Mouse (Mus musculus): ENCODE data around the gene Opa1. TPM values are rescaled to one million over a fixed set of nuclear protein-coding genes. Genes with fewer than 3 reads are reported as not detected.

Opa1 gene
- polyA plus RNA-seq (2015; fragmentation: Nextera tagmentation; extraction: Ambion mirVana), result 25.1 and 25.9 TPM in 2 replicates

GRCm38 (mm10) chr16:29579167-29579786 lies at the start of gene Opa1:
Opa1 (plus strand) TSS chr16:29579334.
- Histone ChIP-seq H3K4me3 (replicated peaks) (peak within 1 kb of the TSS; percentile 96), H3K36me3 (no peaks in the 10 kb centered on the region), H3K9me3 (replicated peaks) (no peaks in the 10 kb centered on the region), H3K27ac (replicated peaks) (peak within 1 kb of the TSS; percentile 44; the same call in 1 of the 2 replicates), H3K27me3 (no peaks in the 10 kb centered on the region), H3K4me1 (peaks cover 10% of the 10 kb centered on the region), H3K9ac (peak within 1 kb of the TSS; percentile 95), H3K4me2 (replicated peaks) (peak within 1 kb of the TSS; percentile 89)
- under 1% methylated on average over 39 of the region's 39 CpGs for WGBS
- ATAC-seq (ENCODE audit: insufficient number of reproducible peaks, low FRiP score, low TSS enrichment, low read depth), result peak; percentile 99

GRCm38 (mm10) chr16:29533641-29534040 lies 45.5 kb upstream of the Opa1 start:
- ATAC-seq (ENCODE audit: insufficient number of reproducible peaks, low FRiP score, low TSS enrichment, low read depth), result no peak
- Histone ChIP-seq H3K4me2 (replicated peaks) (no peak overlapping the region), H3K27me3 (no peaks in the 10 kb centered on the region), H3K9ac (no peak overlapping the region), H3K4me3 (replicated peaks) (no peak overlapping the region), H3K36me3 (no peaks in the 10 kb centered on the region), H3K4me1 (no peaks in the 10 kb centered on the region), H3K9me3 (replicated peaks) (no peaks in the 10 kb centered on the region), H3K27ac (replicated peaks) (no peak overlapping the region)
- WGBS, result 76% methylated on average over 6 of the region's 6 CpGs

GRCm38 (mm10) chr16:29535866-29536265 lies 43.3 kb upstream of the Opa1 start:
- 88% methylated on average over 4 of the region's 4 CpGs for WGBS
- no peaks in the 10 kb centered on the region for H3K9me3 ChIP-seq (replicated peaks)
- no peaks in the 10 kb centered on the region for H3K27me3 ChIP-seq
- no peaks in the 10 kb centered on the region for H3K4me1 ChIP-seq
- H3K4me2 ChIP-seq (replicated peaks), result no peak overlapping the region
- no peak overlapping the region for H3K4me3 ChIP-seq (replicated peaks)
- H3K9ac ChIP-seq, result no peak overlapping the region
- no peaks in the 10 kb centered on the region for H3K36me3 ChIP-seq
- no peak overlapping the region for H3K27ac ChIP-seq (replicated peaks)
- ATAC-seq (ENCODE audit: insufficient number of reproducible peaks, low FRiP score, low TSS enrichment, low read depth), result no peak

- ATAC-seq (ENCODE audit: insufficient number of reproducible peaks, low FRiP score, low TSS enrichment, low read depth), result no peak
- no peak overlapping the region for H3K4me3 ChIP-seq (replicated peaks)
- no peaks in the 10 kb centered on the region for H3K27me3 ChIP-seq
- H3K4me1 ChIP-seq, result no peaks in the 10 kb centered on the region
- H3K4me2 ChIP-seq (replicated peaks), result no peak overlapping the region
- WGBS, result 74% methylated on average over 15 of the region's 15 CpGs
- H3K27ac ChIP-seq (replicated peaks), result no peak overlapping the region
- no peaks in the 10 kb centered on the region for H3K9me3 ChIP-seq (replicated peaks)
- H3K36me3 ChIP-seq, result no peaks in the 10 kb centered on the region
- H3K9ac ChIP-seq, result no peak overlapping the region
Observed at GRCm38 (mm10) chr16:29536411-29537204, 42.5 kb upstream of the Opa1 start.

- Histone ChIP-seq H3K9ac (no peak overlapping the region), H3K4me3 (replicated peaks) (no peak overlapping the region), H3K9me3 (replicated peaks) (no peaks in the 10 kb centered on the region), H3K4me2 (replicated peaks) (no peak overlapping the region), H3K27ac (replicated peaks) (no peak overlapping the region), H3K27me3 (no peaks in the 10 kb centered on the region), H3K4me1 (no peaks in the 10 kb centered on the region), H3K36me3 (no peaks in the 10 kb centered on the region)
- ATAC-seq (ENCODE audit: insufficient number of reproducible peaks, low FRiP score, low TSS enrichment, low read depth), result no peak
Observed at GRCm38 (mm10) chr16:29539906-29540305, 39.2 kb upstream of the Opa1 start.

- 68% methylated on average over 11 of the region's 11 CpGs for WGBS
- Histone ChIP-seq H3K9me3 (replicated peaks) (no peaks in the 10 kb centered on the region), H3K9ac (no peak overlapping the region), H3K4me2 (replicated peaks) (no peak overlapping the region), H3K4me1 (no peaks in the 10 kb centered on the region), H3K27ac (replicated peaks) (no peak overlapping the region), H3K27me3 (no peaks in the 10 kb centered on the region), H3K36me3 (no peaks in the 10 kb centered on the region), H3K4me3 (replicated peaks) (no peak overlapping the region)
- ATAC-seq (ENCODE audit: insufficient number of reproducible peaks, low FRiP score, low TSS enrichment, low read depth), result no peak
Observed at GRCm38 (mm10) chr16:29541261-29541683, 37.9 kb upstream of the Opa1 start.

GRCm38 (mm10) chr16:29544829-29545228 lies 34.3 kb upstream of the Opa1 start, which contains the start of gene Atp13a4:
Atp13a4 (minus strand) TSS chr16:29544864.
- Histone ChIP-seq H3K4me2 (replicated peaks) (no peak within 1 kb of the TSS), H3K4me3 (replicated peaks) (no peak within 1 kb of the TSS), H3K9me3 (replicated peaks) (no peaks in the 10 kb centered on the region), H3K9ac (no peak within 1 kb of the TSS), H3K36me3 (no peaks in the 10 kb centered on the region), H3K4me1 (no peaks in the 10 kb centered on the region), H3K27me3 (no peaks in the 10 kb centered on the region), H3K27ac (replicated peaks) (no peak within 1 kb of the TSS)
- WGBS, result 71% methylated on average over 11 of the region's 11 CpGs
- ATAC-seq (ENCODE audit: insufficient number of reproducible peaks, low FRiP score, low TSS enrichment, low read depth), result no peak

GRCm38 (mm10) chr16:29559667-29560066 lies 19.5 kb upstream of the Opa1 start:
- WGBS, result 80% methylated on average over 5 of the region's 5 CpGs
- Histone ChIP-seq H3K9me3 (replicated peaks) (no peaks in the 10 kb centered on the region), H3K9ac (no peak overlapping the region), H3K27me3 (peaks cover 3% of the 10 kb centered on the region; the same call in 1 of the 2 replicates), H3K4me2 (replicated peaks) (no peak overlapping the region), H3K4me1 (no peaks in the 10 kb centered on the region), H3K36me3 (no peaks in the 10 kb centered on the region), H3K27ac (replicated peaks) (no peak overlapping the region), H3K4me3 (replicated peaks) (no peak overlapping the region)
- no peak for ATAC-seq (ENCODE audit: insufficient number of reproducible peaks, low FRiP score, low TSS enrichment, low read depth)

GRCm38 (mm10) chr16:29560454-29560853 lies 18.7 kb upstream of the Opa1 start:
- no peak for ATAC-seq (ENCODE audit: insufficient number of reproducible peaks, low FRiP score, low TSS enrichment, low read depth)
- Histone ChIP-seq H3K36me3 (no peaks in the 10 kb centered on the region), H3K27me3 (peaks cover 3% of the 10 kb centered on the region; the same call in 1 of the 2 replicates), H3K9ac (no peak overlapping the region), H3K27ac (replicated peaks) (no peak overlapping the region), H3K4me1 (no peaks in the 10 kb centered on the region), H3K9me3 (replicated peaks) (no peaks in the 10 kb centered on the region), H3K4me2 (replicated peaks) (peak overlapping the region; percentile 26; the same call in 1 of the 2 replicates), H3K4me3 (replicated peaks) (peak overlapping the region; percentile 9; the same call in 1 of the 2 replicates)
- WGBS, result 30% methylated on average over 10 of the region's 10 CpGs

GRCm38 (mm10) chr16:29560869-29561268 lies 18.3 kb upstream of the Opa1 start:
- Histone ChIP-seq H3K9me3 (replicated peaks) (no peaks in the 10 kb centered on the region), H3K27me3 (peaks cover 3% of the 10 kb centered on the region; the same call in 1 of the 2 replicates), H3K4me1 (no peaks in the 10 kb centered on the region), H3K9ac (no peak overlapping the region), H3K36me3 (no peaks in the 10 kb centered on the region), H3K27ac (replicated peaks) (no peak overlapping the region), H3K4me2 (replicated peaks) (peak overlapping the region; percentile 26; the same call in 1 of the 2 replicates), H3K4me3 (replicated peaks) (peak overlapping the region; percentile 9; the same call in 1 of the 2 replicates)
- no peak for ATAC-seq (ENCODE audit: insufficient number of reproducible peaks, low FRiP score, low TSS enrichment, low read depth)
- 5% methylated on average over 7 of the region's 7 CpGs for WGBS

- Histone ChIP-seq H3K9me3 (replicated peaks) (no peaks in the 10 kb centered on the region), H3K36me3 (no peaks in the 10 kb centered on the region), H3K4me2 (replicated peaks) (no peak overlapping the region), H3K27me3 (no peaks in the 10 kb centered on the region), H3K4me1 (no peaks in the 10 kb centered on the region), H3K4me3 (replicated peaks) (no peak overlapping the region), H3K9ac (no peak overlapping the region), H3K27ac (replicated peaks) (no peak overlapping the region)
- WGBS, result 73% methylated on average over 4 of the region's 4 CpGs
- no peak for ATAC-seq (ENCODE audit: insufficient number of reproducible peaks, low FRiP score, low TSS enrichment, low read depth)
Observed at GRCm38 (mm10) chr16:29574013-29574412, 5.1 kb upstream of the Opa1 start.
